Mouse (Mus musculus) liver, embryonic 14.5 days (tissue): ENCODE data around the gene Iqgap3. TPM values are rescaled to one million over a fixed set of nuclear protein-coding genes. Genes with fewer than 3 reads are reported as not detected.

Experiments used
- ATAC-seq: fragments of 200-750 bp; cut with Nextera tagmentation; 2 replicates; pipeline ENCODE4 v1.8.0; 2017; ENCODE audit warnings: moderate number of reproducible peaks, mild to moderate bottlenecking, moderate library complexity; ENCODE audit not compliant: insufficient read depth
- DNase-seq, 3 experiments: peaks; one replicate each; pipeline ENCODE4 v3.0.0-alpha.2; 2012 to 2013; ENCODE audit warnings: low read depth in 3 of 3, low spot score in 3 of 3
- H3K27ac ChIP-seq: fragments of 300-500 bp; sonication (generic); 2 replicates; pipeline ENCODE4 v1.5.1; 2014; ENCODE audit warnings: moderate library complexity, mild to moderate bottlenecking, control low read depth, inconsistent platforms
- H3K27me3 ChIP-seq: fragments of 300-500 bp; sonication (generic); 2 replicates; pipeline ENCODE4 v1.6.1; 2014; ENCODE audit warnings: mild to moderate bottlenecking, low read length, moderate library complexity; ENCODE audit not compliant: control insufficient read depth, insufficient read depth
- H3K36me3 ChIP-seq: fragments of 300-500 bp; sonication (generic); replicated peaks from 2 replicates; pipeline ENCODE4 v1.6.1; 2014; ENCODE audit warnings: low read depth; ENCODE audit not compliant: control insufficient read depth, insufficient read depth
- H3K4me1 ChIP-seq, 2 experiments: fragments of 200-500 bp in 1 of 2; fragments of 300-500 bp in 1 of 2; sonication (generic) in 1 of 2; replicated peaks; 2 replicates each; pipeline ENCODE4 v1.6.1; 2012 to 2014; ENCODE audit warnings: antibody characterized with exemption in 1 of 2, inconsistent platforms in 1 of 2, low read length in 1 of 2; ENCODE audit not compliant: control insufficient read depth in 2 of 2, insufficient read depth in 2 of 2
- H3K4me2 ChIP-seq: fragments of 300-500 bp; sonication (generic); 2 replicates; pipeline ENCODE4 v1.6.1; 2014; ENCODE audit warnings: low read depth, mild to moderate bottlenecking, control low read depth, moderate library complexity
- H3K4me3 ChIP-seq, 2 experiments: fragments of 200-500 bp in 1 of 2; fragments of 300-500 bp in 1 of 2; sonication (generic) in 1 of 2; 2 replicates each; pipeline ENCODE4 v1.5.1; 2012 to 2014; ENCODE audit warnings: low read depth in 2 of 2, low read length in 2 of 2, mild to moderate bottlenecking in 2 of 2, control low read depth in 1 of 2, inconsistent platforms in 1 of 2, moderate library complexity in 1 of 2; ENCODE audit not compliant: insufficient read depth in 1 of 2
- H3K9ac ChIP-seq: fragments of 300-500 bp; sonication (generic); replicated peaks from 2 replicates; pipeline ENCODE4 v1.6.1; 2014; ENCODE audit warnings: mild to moderate bottlenecking, control low read depth, moderate library complexity
- H3K9me3 ChIP-seq: fragments of 300-500 bp; sonication (generic); 2 replicates; pipeline ENCODE4 v1.6.1; 2016; ENCODE audit warnings: low read length, mixed read lengths; ENCODE audit not compliant: control insufficient read depth
- CTCF ChIP-seq: IDR thresholded peaks from 2 replicates; pipeline ENCODE4 v1.5.1; 2016; ENCODE audit warnings: antibody characterized with exemption, low read depth, control low read depth
- EP300 ChIP-seq: IDR thresholded peaks from 2 replicates; pipeline ENCODE4 v1.6.1; 2016; ENCODE audit warnings: antibody characterized with exemption, low read depth
- WGBS: fragments of 180-500 bp; shearing (Covaris S2); extraction: QIAGEN DNeasy Blood & Tissue Kit; methylation state at CpG from one replicate; pipeline ENCODE4 v1.1.7; 2014; ENCODE audit not compliant: insufficient replicate concordance; 5-methylcytosine and 5-hydroxymethylcytosine counted together
- polyA plus RNA-seq, 2 experiments: library from polyadenylated mRNA; depleted of rRNA in 1 of 2; stranded (reverse) in 1 of 2; unstranded in 1 of 2; fragments of >200 nt; fragmentation: Nextera tagmentation in 1 of 2; extraction: Ambion mirVana in 1 of 2; gene quantifications; 2 replicates each; pipeline versions ENCODE4 v1.2.1 to v1.2.3; 2012 to 2014

The Iqgap3 gene
- polyA plus RNA-seq, 2 experiments = 6.7 to 8.8 TPM

- no peak for TF ChIP-seq EP300
- no peak for TF ChIP-seq CTCF
- Histone ChIP-seq H3K4me2 (no peak overlapping the region), H3K9ac (no peak overlapping the region), H3K9me3 (no peaks in the 10 kb centered on the region), H3K4me1 (peaks cover 3 to 6% of the 10 kb centered on the region in 2 experiments; a peak in 3 of 4 replicates), H3K36me3 (no peaks in the 10 kb centered on the region), H3K4me3 (no peak overlapping the region), H3K27ac (no peak overlapping the region), H3K27me3 (no peaks in the 10 kb centered on the region)
- WGBS = 53% methylated on average over 4 of the region's 4 CpGs
- ATAC-seq (no peak), DNase-seq (no peak)
These were observed 51.5 kb downstream of the Iqgap3 start for GRCm38 (mm10) chr3:88133187-88133771.

GRCm38 (mm10) chr3:88136346-88136745, 54.6 kb downstream of the Iqgap3 start:
- Histone ChIP-seq H3K36me3 (no peaks in the 10 kb centered on the region), H3K27me3 (no peaks in the 10 kb centered on the region), H3K9me3 (no peaks in the 10 kb centered on the region), H3K9ac (no peak overlapping the region), H3K4me1 (peaks cover 6 to 32% of the 10 kb centered on the region in 2 experiments), H3K4me3 (no peak overlapping the region), H3K4me2 (no peak overlapping the region), H3K27ac (no peak overlapping the region)
- TF ChIP-seq CTCF (no peak), EP300 (no peak)
- no peak for ATAC-seq
- DNase-seq = no peak
- 68% methylated on average over 9 of the region's 9 CpGs for WGBS

GRCm38 (mm10) chr3:88136945-88137494, 55.2 kb downstream of the Iqgap3 start:
- DNase-seq (no peak), ATAC-seq (no peak)
- Histone ChIP-seq H3K4me3 (no peak overlapping the region), H3K36me3 (no peaks in the 10 kb centered on the region), H3K27ac (no peak overlapping the region), H3K9ac (no peak overlapping the region), H3K9me3 (no peaks in the 10 kb centered on the region), H3K4me1 (peaks cover 10 to 35% of the 10 kb centered on the region in 2 experiments), H3K27me3 (no peaks in the 10 kb centered on the region), H3K4me2 (no peak overlapping the region; the same call in 1 of the 2 replicates)
- TF ChIP-seq EP300 (no peak), CTCF (no peak)
- WGBS = 71% methylated on average over 4 of the region's 4 CpGs

GRCm38 (mm10) chr3:88137821-88138220, 56.0 kb downstream of the Iqgap3 start:
- peak overlapping the region; percentile 83 for H3K4me2 ChIP-seq
- peak overlapping the region; percentile 51 for H3K9ac ChIP-seq
- no peaks in the 10 kb centered on the region for H3K36me3 ChIP-seq
- no peak overlapping the region for H3K27ac ChIP-seq
- H3K4me3 ChIP-seq = peak overlapping the region; percentile 57 to 58
- WGBS = 8% methylated on average over 3 of the region's 3 CpGs
- no peak for TF ChIP-seq EP300
- TF ChIP-seq CTCF = no peak
- no peaks in the 10 kb centered on the region for H3K9me3 ChIP-seq
- H3K27me3 ChIP-seq = no peaks in the 10 kb centered on the region
- H3K4me1 ChIP-seq = peaks cover 10 to 35% of the 10 kb centered on the region in 2 experiments
- ATAC-seq (no peak), DNase-seq (no peak)

GRCm38 (mm10) chr3:88138336-88139242, 56.8 kb downstream of the Iqgap3 start:
- H3K27ac ChIP-seq = peak overlapping the region; percentile 6; the same call in 1 of the 2 replicates
- peak overlapping the region; percentile 83 for H3K4me2 ChIP-seq
- TF ChIP-seq EP300 (peak; percentile 21; the same call in 1 of the 2 replicates), CTCF (no peak)
- H3K27me3 ChIP-seq = no peaks in the 10 kb centered on the region
- peak overlapping the region; percentile 57 to 58 for H3K4me3 ChIP-seq
- peaks cover 10 to 36% of the 10 kb centered on the region in 2 experiments for H3K4me1 ChIP-seq
- under 1% methylated on average over 32 of the region's 32 CpGs for WGBS
- no peaks in the 10 kb centered on the region for H3K9me3 ChIP-seq
- H3K36me3 ChIP-seq = no peaks in the 10 kb centered on the region
- DNase-seq (peak; percentile 78 to 81 (median 78)), ATAC-seq (peak; percentile 46; the same call in 1 of the 2 replicates)
- peak overlapping the region; percentile 51 for H3K9ac ChIP-seq
